Mouse (Mus musculus) lung, postnatal 0 days (tissue): ENCODE measurements around the gene Armcx5.

Source experiments
- CTCF ChIP-seq: IDR thresholded peaks from 2 replicates; pipeline ENCODE4 v1.5.1; 2016; ENCODE audit warnings: antibody characterized with exemption, mild to moderate bottlenecking
- EP300 ChIP-seq: IDR thresholded peaks from 2 replicates; pipeline ENCODE4 v1.6.1; 2016; ENCODE audit warnings: antibody characterized with exemption, mild to moderate bottlenecking, control low read depth

DNA sequence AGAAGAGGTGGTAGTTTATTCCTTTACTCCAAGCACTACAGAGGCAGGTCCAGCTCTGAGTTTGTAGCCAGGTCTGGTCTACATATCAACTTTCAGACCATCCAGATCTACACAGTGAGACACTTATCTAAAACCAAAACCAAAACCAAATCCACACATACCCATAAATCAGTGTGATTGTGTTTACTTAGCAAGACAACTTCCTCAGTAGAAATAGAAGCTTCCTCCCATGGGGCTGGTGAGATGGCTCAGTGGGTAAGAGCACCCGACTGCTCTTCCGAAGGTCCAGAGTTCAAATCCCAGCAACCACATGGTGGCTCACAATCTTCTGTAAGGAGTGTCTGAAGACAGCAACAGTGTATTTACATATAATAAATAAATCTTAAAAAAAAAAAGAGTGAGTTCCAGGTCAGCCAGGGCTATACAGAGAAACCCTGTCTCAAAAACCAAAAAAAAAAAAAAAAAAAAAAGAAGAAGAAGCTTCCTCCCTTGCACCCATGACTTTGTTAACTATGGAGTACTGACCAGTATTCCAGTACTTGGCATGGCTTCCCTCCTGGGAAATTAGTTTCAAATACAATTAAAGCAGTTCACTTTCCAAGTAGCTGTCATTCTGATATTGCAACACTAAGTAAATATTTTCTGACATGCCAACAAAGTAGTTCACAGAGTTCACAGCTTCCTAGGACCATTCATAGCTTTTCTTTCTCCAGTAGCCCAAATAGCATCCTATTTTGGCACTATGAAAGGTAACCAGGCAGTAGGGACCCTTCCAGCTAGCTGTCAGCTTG is 3.6 kb upstream of the Armcx5 start:
- TF ChIP-seq CTCF (no peak), EP300 (no peak)
